Mouse (Mus musculus) MEL (cell line): ENCODE data around the gene Agl. TPM values are rescaled to one million over a fixed set of nuclear protein-coding genes. Genes with fewer than 3 reads are reported as not detected.
"Not testable (repeated sequence)": the region's sequence is repeated elsewhere in the genome, so short reads cannot be mapped to it uniquely, and the experiment has no call there.

ENCODE experiments used
- DNase-seq: peaks from one replicate; pipeline ENCODE4 v3.0.0; 2011; ENCODE audit warnings: low read depth, low spot score
- H3K27ac ChIP-seq: 2 replicates; pipeline ENCODE4 v1.5.1; 2012; ENCODE audit warnings: low read depth, mild to moderate bottlenecking, control low read depth, low read length, moderate library complexity; ENCODE audit not compliant: control insufficient read depth
- H3K27me3 ChIP-seq, 2 experiments: fragments of 150-350 bp in 1 of 2; sonication (generic) in 1 of 2; 2 replicates each; pipeline ENCODE4 v1.6.1; 2012; ENCODE audit warnings: low read length in 2 of 2, mild to moderate bottlenecking in 2 of 2, improper control_type of control experiment in 1 of 2, moderate library complexity in 1 of 2; ENCODE audit not compliant: insufficient read depth in 2 of 2, control insufficient read depth in 1 of 2
- H3K36me3 ChIP-seq, 2 experiments: 2 replicates each; pipeline ENCODE4 v1.6.1; 2012 to 2014; ENCODE audit warnings: low read length in 2 of 2, improper control_type of control experiment in 1 of 2, inconsistent platforms in 1 of 2, mild to moderate bottlenecking in 1 of 2; ENCODE audit not compliant: insufficient read depth in 2 of 2, control insufficient read depth in 1 of 2
- H3K4me1 ChIP-seq, 2 experiments: fragments of 150-350 bp in 1 of 2; sonication (generic) in 1 of 2; 2 replicates each; pipeline ENCODE4 v1.6.1; 2012; ENCODE audit warnings: low read length in 2 of 2, improper control_type of control experiment in 1 of 2, mild to moderate bottlenecking in 1 of 2; ENCODE audit not compliant: insufficient read depth in 2 of 2, control insufficient read depth in 1 of 2
- H3K4me3 ChIP-seq, 2 experiments: fragments of 150-350 bp in 1 of 2; sonication (generic) in 1 of 2; 2 replicates each; pipeline ENCODE4 v1.5.1; 2012; ENCODE audit warnings: low read depth in 2 of 2, low read length in 2 of 2, mild to moderate bottlenecking in 2 of 2, moderate library complexity in 2 of 2, control low read depth in 1 of 2, improper control_type of control experiment in 1 of 2; ENCODE audit not compliant: control insufficient read depth in 1 of 2, insufficient read depth in 1 of 2
- H3K79me2 ChIP-seq: 2 replicates; pipeline ENCODE4 v1.6.1; 2012; ENCODE audit warnings: mild to moderate bottlenecking, low read length, moderate library complexity; ENCODE audit not compliant: control insufficient read depth, poor library complexity, insufficient read depth
- H3K9ac ChIP-seq: 2 replicates; pipeline ENCODE4 v1.6.1; 2012; ENCODE audit warnings: low read depth, mild to moderate bottlenecking, control low read depth, low read length, moderate library complexity; ENCODE audit not compliant: control insufficient read depth, poor library complexity, severe bottlenecking
- H3K9me3 ChIP-seq: fragments of 150-350 bp; sonication (generic); replicated peaks from 2 replicates; pipeline ENCODE4 v1.6.1; 2012; ENCODE audit warnings: mild to moderate bottlenecking, low read length, improper control_type of control experiment, moderate library complexity; ENCODE audit not compliant: insufficient read depth
- CHD2 ChIP-seq: IDR thresholded peaks from 2 replicates; pipeline ENCODE4 v1.6.1; 2011; ENCODE audit warnings: low read length, improper control_type of control experiment
- CTCF ChIP-seq, 3 experiments: IDR thresholded peaks in 2 of 3; conservative IDR thresholded peaks in 1 of 3; 2 replicates each; pipeline ENCODE4 v1.5.1; 2011 to 2012; ENCODE audit warnings: low read length in 3 of 3, low read depth in 2 of 3, mild to moderate bottlenecking in 2 of 3, improper control_type of control experiment in 1 of 3, inconsistent platforms in 1 of 3, mixed read lengths in 1 of 3, moderate library complexity in 1 of 3; ENCODE audit not compliant: control insufficient read depth in 1 of 3, insufficient read depth in 1 of 3, poor library complexity in 1 of 3, severe bottlenecking in 1 of 3
- ETS1 ChIP-seq: IDR thresholded peaks from 2 replicates; pipeline ENCODE4 v1.6.1; 2012; ENCODE audit warnings: low read depth, mild to moderate bottlenecking, inconsistent platforms, low read length, improper control_type of control experiment, moderate library complexity
- GATA1 ChIP-seq: IDR thresholded peaks from 2 replicates; pipeline ENCODE4 v1.6.1; 2011; ENCODE audit warnings: low read depth, low read length, improper control_type of control experiment
- KAT2A ChIP-seq: conservative IDR thresholded peaks from 2 replicates; pipeline ENCODE4 v1.6.1; 2012; ENCODE audit warnings: low read depth, low read length, improper control_type of control experiment, inconsistent platforms
- MAFK ChIP-seq: IDR thresholded peaks from 2 replicates; pipeline ENCODE4 v1.6.1; 2011; ENCODE audit warnings: low read depth, mild to moderate bottlenecking, low read length, improper control_type of control experiment, borderline replicate concordance
- MAZ ChIP-seq: IDR thresholded peaks from 2 replicates; pipeline ENCODE4 v1.6.1; 2012; ENCODE audit warnings: low read depth, mild to moderate bottlenecking, inconsistent platforms, low read length, improper control_type of control experiment
- MXI1 ChIP-seq: IDR thresholded peaks from 2 replicates; pipeline ENCODE4 v1.6.1; 2011; ENCODE audit warnings: mild to moderate bottlenecking, low read depth, low read length, improper control_type of control experiment
- MYB ChIP-seq: IDR thresholded peaks from 2 replicates; pipeline ENCODE4 v1.6.1; 2011; ENCODE audit warnings: mild to moderate bottlenecking, low read depth, low read length, improper control_type of control experiment
- POLR2AphosphoS2 ChIP-seq: IDR thresholded peaks from 2 replicates; pipeline ENCODE4 v1.6.1; 2011; ENCODE audit warnings: low read length, improper control_type of control experiment
- POLR2AphosphoS5 ChIP-seq: IDR thresholded peaks from 2 replicates; pipeline ENCODE4 v1.6.1; 2012; ENCODE audit warnings: low read depth, borderline replicate concordance, mild to moderate bottlenecking, inconsistent platforms, low read length, moderate library complexity, mixed read lengths
- RAD21 ChIP-seq: IDR thresholded peaks from 2 replicates; pipeline ENCODE4 v1.6.1; 2011; ENCODE audit warnings: mild to moderate bottlenecking, low read depth, low read length, improper control_type of control experiment
- SIN3A ChIP-seq: IDR thresholded peaks from 2 replicates; pipeline ENCODE4 v1.6.1; 2012; ENCODE audit warnings: low read length, improper control_type of control experiment, inconsistent platforms
- SMC3 ChIP-seq: IDR thresholded peaks from 2 replicates; pipeline ENCODE4 v1.6.1; 2011; ENCODE audit warnings: low read depth, low read length, improper control_type of control experiment
- TAL1 ChIP-seq: IDR thresholded peaks from 2 replicates; pipeline ENCODE4 v1.6.1; 2012; ENCODE audit warnings: mild to moderate bottlenecking, inconsistent platforms, low read length, moderate library complexity, mixed read lengths
- UBTF ChIP-seq: IDR thresholded peaks from 2 replicates; pipeline ENCODE4 v1.6.1; 2012; ENCODE audit warnings: low read depth, mild to moderate bottlenecking, inconsistent platforms, low read length, improper control_type of control experiment, moderate library complexity, borderline replicate concordance; ENCODE audit not compliant: insufficient read depth
- USF1 ChIP-seq: IDR thresholded peaks from 2 replicates; pipeline ENCODE4 v1.6.1; 2014; ENCODE audit warnings: low read depth, mild to moderate bottlenecking, inconsistent platforms, low read length, improper control_type of control experiment, moderate library complexity
- USF2 ChIP-seq, 2 experiments: IDR thresholded peaks; 2 replicates each; pipeline ENCODE4 v1.6.1; 2011 to 2012; ENCODE audit warnings: improper control_type of control experiment in 2 of 2, low read length in 2 of 2, borderline replicate concordance in 1 of 2, inconsistent platforms in 1 of 2, low read depth in 1 of 2, mild to moderate bottlenecking in 1 of 2; ENCODE audit not compliant: insufficient read depth in 1 of 2
- ZC3H11A ChIP-seq: IDR thresholded peaks from 2 replicates; pipeline ENCODE4 v1.6.1; 2012; ENCODE audit warnings: low read depth, mild to moderate bottlenecking, inconsistent platforms, low read length, improper control_type of control experiment
- ZKSCAN1 ChIP-seq: IDR thresholded peaks from 2 replicates; pipeline ENCODE4 v1.6.1; 2012; ENCODE audit warnings: low read depth, mild to moderate bottlenecking, inconsistent platforms, low read length, improper control_type of control experiment, moderate library complexity
- ZNF384 ChIP-seq: IDR thresholded peaks from 2 replicates; pipeline ENCODE4 v1.6.1; 2012; ENCODE audit warnings: low read depth, mild to moderate bottlenecking, inconsistent platforms, low read length, improper control_type of control experiment
- polyA plus RNA-seq, 2 experiments: library from polyadenylated mRNA; stranded (reverse) in 1 of 2; unstranded in 1 of 2; fragments of >175 nt in 1 of 2; fragments of >200 nt in 1 of 2; gene quantifications; 2 replicates each; pipeline versions ENCODE4 v1.2.1 to v1.2.4; 2012; ENCODE audit warnings: low replicate concordance in 2 of 2, low read depth in 1 of 2; ENCODE audit not compliant: insufficient read length in 2 of 2, insufficient read depth in 1 of 2, missing spikeins in 1 of 2
- total RNA-seq: library from RNA; depleted of rRNA; stranded (reverse); fragments of 300-350 nt; gene quantifications from 2 replicates; pipeline ENCODE4 v1.2.3, GENCODE M21; 2012

Agl gene
- total and polyA plus RNA-seq, 3 experiments: 4.6 to 21.1 (median 11.9) TPM

DNA sequence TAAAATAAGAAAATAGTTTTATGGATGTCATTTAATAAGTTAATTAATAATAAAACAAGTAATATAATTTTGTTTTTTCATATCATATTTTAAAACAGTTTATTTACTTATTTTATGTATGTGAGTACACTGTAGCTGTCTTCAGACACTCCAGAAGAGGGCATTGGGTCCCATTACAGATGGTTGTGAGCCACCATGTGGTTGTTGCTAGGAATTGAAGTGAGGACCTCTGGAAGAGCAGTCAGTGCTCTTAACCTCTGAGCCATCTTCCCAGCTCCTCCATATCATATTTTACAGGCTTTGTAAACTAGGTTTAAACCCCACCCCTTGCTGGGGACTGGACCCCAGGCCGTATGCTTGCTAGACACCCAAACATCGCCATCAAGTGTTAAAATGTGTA lies 36.4 kb downstream of the Agl start:
- Histone ChIP-seq H3K36me3 (peaks cover 0 to 3% of the 10 kb centered on the region in 2 experiments; a peak in 2 of 4 replicates), H3K4me3 (no peak overlapping the region), H3K9ac (no peak overlapping the region), H3K27ac (no peak overlapping the region), H3K9me3 (no peaks in the 10 kb centered on the region), H3K79me2 (no peaks in the 10 kb centered on the region), H3K27me3 (no peaks in the 10 kb centered on the region), H3K4me1 (peaks cover 0 to 4% of the 10 kb centered on the region in 2 experiments; a peak in 2 of 4 replicates)
- TF ChIP-seq MXI1 (no peak), CTCF (IDR thresholded peaks at IDR 0.05 in 2 of 3, conservative IDR thresholded peaks at IDR 0.05 in 1 of 3; ENCODE audit: control insufficient read depth in 1 of 3, insufficient read depth in 1 of 3, low read depth in 2 of 3, low read length in 3 of 3, poor library complexity in 1 of 3, severe bottlenecking in 1 of 3) (peak in 2 of 3 experiments; percentile 19 to 65; a peak in 5 of 6 replicates), USF2 (IDR thresholded peaks at IDR 0.05; ENCODE audit: borderline replicate concordance in 1 of 2, insufficient read depth in 1 of 2, low read depth in 1 of 2, low read length in 2 of 2) (no peak), GATA1 (no peak), MAZ (no peak), CHD2 (no peak), SMC3 (peak; percentile 59), RAD21 (peak; percentile 19), ZKSCAN1 (no peak), UBTF (no peak)
- peak; percentile 31 for DNase-seq

DNA sequence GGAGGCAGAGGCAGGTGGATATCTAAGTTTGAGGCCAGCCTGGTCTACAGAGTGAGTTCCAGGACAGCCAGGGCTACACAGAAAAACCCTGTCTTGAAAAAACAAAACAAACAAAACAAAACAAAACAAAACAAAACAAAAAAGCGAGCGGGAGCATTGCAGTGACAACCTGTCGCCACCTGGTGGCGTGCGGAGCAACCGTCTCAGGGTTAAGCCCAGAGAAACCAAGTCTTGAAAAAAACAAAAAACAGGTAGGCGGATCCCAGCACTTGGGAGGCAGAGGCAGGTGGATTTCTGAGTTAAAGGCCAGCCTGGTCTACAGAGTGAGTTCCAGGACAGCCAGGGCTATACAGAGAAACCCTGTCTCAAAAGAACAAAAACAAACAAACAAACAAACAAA lies 41.0 kb downstream of the Agl start:
- peak; percentile 42 for TF ChIP-seq RAD21
- peak; percentile 19; the same call in 1 of the 2 replicates for TF ChIP-seq SIN3A
- peak in 2 of 3 experiments; percentile 57 to 75; a peak in 5 of 6 replicates for TF ChIP-seq CTCF (IDR thresholded peaks at IDR 0.05 in 2 of 3, conservative IDR thresholded peaks at IDR 0.05 in 1 of 3; ENCODE audit: control insufficient read depth in 1 of 3, insufficient read depth in 1 of 3, low read depth in 2 of 3, low read length in 3 of 3, poor library complexity in 1 of 3, severe bottlenecking in 1 of 3)
- peak; percentile 69 for TF ChIP-seq SMC3
- peak; percentile 35 for TF ChIP-seq ZC3H11A
- TF ChIP-seq ZNF384: peak; percentile 80
- H3K27me3 ChIP-seq, H3K4me1 ChIP-seq, H3K9me3 ChIP-seq, H3K9ac ChIP-seq, H3K79me2 ChIP-seq, H3K36me3 ChIP-seq, H3K27ac ChIP-seq, H3K4me3 ChIP-seq: not testable (repeated sequence)
- peak; percentile 62 for DNase-seq

DNA sequence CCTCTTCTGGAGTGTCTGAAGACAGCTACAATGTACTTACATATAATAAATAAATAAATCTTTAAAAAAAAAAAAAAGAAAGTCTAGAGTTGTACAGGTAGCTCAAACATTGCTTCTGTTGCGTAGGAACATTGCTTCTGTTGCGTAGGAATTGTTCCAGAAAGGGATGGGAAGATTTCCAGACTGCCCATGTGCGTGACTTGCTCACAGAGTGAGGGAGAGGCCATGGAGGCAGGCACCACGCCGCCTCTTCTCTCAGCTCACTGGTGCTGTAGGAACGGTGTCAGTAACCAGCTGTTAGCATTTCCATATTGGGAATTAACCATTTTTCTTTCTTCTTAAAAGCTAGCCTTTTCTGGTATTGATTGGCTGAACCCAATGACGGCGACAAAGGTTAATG lies 55.1 kb downstream of the Agl start:
- TF ChIP-seq MAZ (no peak), USF1 (no peak), POLR2AphosphoS5 (no peak), KAT2A (no peak), ZC3H11A (no peak), ZKSCAN1 (no peak), POLR2AphosphoS2 (no peak), TAL1 (no peak), ETS1 (no peak), MAFK (no peak), MYB (no peak)
- TF ChIP-seq, all 39 proteins: peak for 0
- Histone ChIP-seq H3K9ac (no peak overlapping the region), H3K9me3 (no peaks in the 10 kb centered on the region), H3K27ac (no peak overlapping the region), H3K27me3 (no peaks in the 10 kb centered on the region), H3K4me3 (no peak overlapping the region), H3K79me2 (no peaks in the 10 kb centered on the region), H3K4me1 (no peaks in the 10 kb centered on the region), H3K36me3 (no peaks in the 10 kb centered on the region; a peak in 1 of 4 replicates)
- DNase-seq: no peak
